Mouse (Mus musculus) lung, postnatal 0 days (tissue): ENCODE measurements around the gene Hoxd8.

Experiments
- CTCF ChIP-seq: IDR thresholded peaks from 2 replicates; pipeline ENCODE4 v1.5.1; 2016; ENCODE audit warnings: antibody characterized with exemption, mild to moderate bottlenecking
- EP300 ChIP-seq: IDR thresholded peaks from 2 replicates; pipeline ENCODE4 v1.6.1; 2016; ENCODE audit warnings: antibody characterized with exemption, mild to moderate bottlenecking, control low read depth

- TF ChIP-seq CTCF: peak; percentile 81
- TF ChIP-seq EP300: no peak
These were observed 31.7 kb upstream of the Hoxd8 start for GRCm38 (mm10) chr2:74672481-74673362.
